Comparison of ENCODE assay signal across 8 mouse cellular contexts in the genomic region with DNA sequence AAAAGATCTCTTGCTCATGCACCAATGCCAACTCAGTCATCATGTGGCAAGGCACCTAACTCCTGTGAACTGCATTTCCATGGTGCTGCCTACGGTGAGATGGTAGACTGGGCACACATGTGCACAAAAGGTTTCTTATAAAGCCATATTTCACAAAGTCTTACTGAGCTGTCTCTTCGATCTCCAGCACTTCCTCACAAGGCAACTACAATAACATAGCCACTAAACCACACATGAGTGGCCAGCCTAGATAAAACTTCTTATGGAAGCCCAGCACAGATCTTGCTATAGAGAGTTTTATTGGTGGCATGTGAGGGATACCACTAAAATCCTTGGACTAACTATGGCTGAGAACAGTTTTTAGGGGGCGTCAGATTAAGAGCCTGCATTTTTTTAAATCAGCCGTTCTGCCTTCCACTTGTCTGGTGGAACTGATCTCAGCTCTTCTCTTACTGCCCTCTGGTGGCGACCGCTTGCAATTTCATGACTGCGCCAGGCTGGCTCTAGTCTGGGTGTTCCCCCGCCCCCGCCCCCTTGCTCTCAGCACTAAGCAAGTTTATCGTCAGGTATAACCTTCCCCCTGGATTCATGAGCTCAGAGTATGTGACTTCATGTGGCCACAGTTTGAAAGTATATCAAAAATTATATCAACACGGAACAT.
A peak's percentile ranks its signal among the peaks of the same experiment; 100 is the strongest.
DNase-seq lines count a peak whose midpoint lies in the region; ATAC-seq and TF ChIP-seq lines count a peak whose summit lies in the region.

No protein-coding gene starts in this region.

- H3K27ac ChIP-seq in gastrocnemius, adult 2 months, result no peak overlapping the region
- H3K27ac ChIP-seq in kidney, postnatal 0 days, result no peak overlapping the region
- no peak overlapping the region for H3K27ac ChIP-seq in liver, adult 2 months (replicated peaks; ENCODE audit: insufficient read depth, low read depth, low read length)

- H3K9ac ChIP-seq in kidney, postnatal 0 days (ENCODE audit: low read depth, low read length), result no peak overlapping the region
- no peak overlapping the region for H3K9ac ChIP-seq in liver, adult 2 months (ENCODE audit: low read depth, low read length)

- TF ChIP-seq CTCF in gastrocnemius, adult 2 months (IDR thresholded peaks at IDR 0.05), result peak; percentile 87
- TF ChIP-seq CTCF in kidney, postnatal 0 days (IDR thresholded peaks at IDR 0.05; ENCODE audit: low read depth), result peak; percentile 79
- peak; percentile 79 for TF ChIP-seq CTCF in liver, adult 2 months (IDR thresholded peaks at IDR 0.05; ENCODE audit: low read depth, low read length)

- no peaks in the 10 kb centered on the region for H3K36me3 ChIP-seq in kidney, postnatal 0 days (ENCODE audit: insufficient read depth, low read length)
- no peaks in the 10 kb centered on the region for H3K36me3 ChIP-seq in liver, adult 2 months (ENCODE audit: control insufficient read depth, insufficient read depth, low read length)

- peak; percentile 59; the same call in 1 of the 2 replicates for ATAC-seq in kidney, postnatal 0 days (replicated peaks; ENCODE audit: low FRiP score, low read depth)
- ATAC-seq in monocyte, adult 5-6 weeks (replicated peaks; ENCODE audit: insufficient number of reproducible peaks, low FRiP score, low TSS enrichment, poor library complexity, severe bottlenecking), result no peak

- 18% methylated on average over 11 of the region's 11 CpGs for WGBS in kidney, postnatal 0 days
- 19% methylated on average over 11 of the region's 11 CpGs for WGBS in liver, adult 2 months

- no peaks in the 10 kb centered on the region for H3K4me1 ChIP-seq in kidney, postnatal 0 days (replicated peaks; ENCODE audit: insufficient read depth, low read length)
- no peaks in the 10 kb centered on the region for H3K4me1 ChIP-seq in liver, adult 2 months (ENCODE audit: control insufficient read depth, insufficient read depth, low read length)

- no peak for TF ChIP-seq POLR2A in liver, adult 2 months (IDR thresholded peaks at IDR 0.05; ENCODE audit: extremely low read depth, insufficient read depth, low read length)

- H3K27me3 ChIP-seq in kidney, postnatal 0 days (ENCODE audit: insufficient read depth, low read length), result no peaks in the 10 kb centered on the region
- no peaks in the 10 kb centered on the region for H3K27me3 ChIP-seq in liver, adult 2 months (ENCODE audit: control insufficient read depth, insufficient read depth, low read length)

- no peaks in the 10 kb centered on the region for H3K79me2 ChIP-seq in liver, adult 2 months (ENCODE audit: control insufficient read depth, insufficient read depth, low read length)

- no peak overlapping the region for H3K4me2 ChIP-seq in kidney, postnatal 0 days (ENCODE audit: low read length)

- intact Hi-C loops in gastrocnemius, adult 2 months (cut with DNase I), result loop anchor here (5.0 kb wide), 1 partner anchor 1381 kb away; no protein-coding TSS in a partner anchor

- peak; percentile 2 for DNase-seq in A20 (ENCODE audit: low read depth, low spot score)
- peak; percentile 75 for DNase-seq in R1 (ENCODE audit: low read depth, low spot score)
- DNase-seq in cerebellum, postnatal 36 days, result peak; percentile 89 to 92
- DNase-seq in gastrocnemius, adult 2 months, result peak; percentile 65
- DNase-seq in kidney, postnatal 0 days (ENCODE audit: low spot score), result peak; percentile 75
- DNase-seq in liver, adult 2 months (ENCODE audit: extremely low read depth, low read depth, low spot score), result peak; percentile 15
- DNase-seq in ovary, postnatal 14 days (ENCODE audit: low spot score), result peak; percentile 72

- H3K9me3 ChIP-seq in kidney, postnatal 0 days (replicated peaks; ENCODE audit: low read length), result no peaks in the 10 kb centered on the region

- H3K4me3 ChIP-seq in gastrocnemius, adult 2 months, result no peak overlapping the region
- H3K4me3 ChIP-seq in kidney, postnatal 0 days (replicated peaks; ENCODE audit: low read depth, low read length), result no peak overlapping the region
- H3K4me3 ChIP-seq in liver, adult 2 months (ENCODE audit: insufficient read depth, low read depth, low read length), result no peak overlapping the region; the same call in 1 of the 2 replicates

Comparison
In these comparisons a context has a peak if more than half of its experiments do, and no peak if none do; other contexts are left out.
1. DNase-seq: peak in every context shown above with its lines; median percentile 90 in cerebellum, postnatal 36 days; 75 in R1; 75 in kidney, postnatal 0 days; 72 in ovary, postnatal 14 days; 65 in gastrocnemius, adult 2 months; 15 in liver, adult 2 months; 2 in A20.